Mouse (Mus musculus): Measurements from ENCODE around the gene Usp18. TPM values are rescaled to one million over a fixed set of nuclear protein-coding genes. Genes with fewer than 3 reads are reported as not detected.
A peak's percentile ranks its signal among the peaks of the same experiment; 100 is the strongest.

The Usp18 gene
- total RNA-seq, 1 experiment from 2014 or later, result 5.0 TPM

DNA sequence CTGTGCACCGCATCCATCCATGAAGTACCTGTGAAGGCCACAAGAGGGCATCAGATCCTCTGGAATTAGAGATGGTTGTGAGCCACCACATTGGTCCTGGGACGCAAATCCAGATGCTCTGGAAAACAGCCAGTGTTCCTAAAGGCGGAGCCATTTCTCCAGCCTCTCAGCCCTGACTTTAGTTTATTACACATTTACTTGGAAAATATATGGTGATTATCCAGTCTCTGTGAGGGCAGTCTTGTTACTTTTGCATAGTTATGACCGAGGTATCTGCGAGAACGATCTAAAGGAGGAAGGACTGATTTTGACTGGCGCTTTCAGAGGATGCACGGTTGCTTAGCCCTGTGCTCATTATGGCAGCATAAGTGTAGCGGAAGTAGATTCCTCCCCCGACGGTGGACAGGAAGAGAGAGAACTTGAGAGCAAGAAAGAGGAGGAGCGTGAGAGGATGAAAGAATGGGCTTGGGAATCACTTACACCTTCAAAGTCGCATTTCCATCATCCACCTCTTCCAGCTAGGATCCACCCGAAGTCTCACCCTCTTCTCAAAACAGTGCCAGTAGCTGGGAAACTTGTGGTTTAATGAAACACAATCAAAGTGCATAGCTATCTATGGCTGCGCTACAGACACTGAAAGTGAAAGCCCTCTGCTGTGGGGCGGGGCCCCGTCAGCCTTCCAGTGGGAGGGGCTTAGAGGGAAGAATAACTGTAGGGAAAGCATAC, 26.5 kb downstream of the Usp18 start:
- ATAC-seq (replicated peaks; ENCODE audit: insufficient number of reproducible peaks, low FRiP score, low TSS enrichment, poor library complexity, severe bottlenecking), result peak; percentile 86

- ATAC-seq (replicated peaks; ENCODE audit: insufficient number of reproducible peaks, low FRiP score, low TSS enrichment, poor library complexity, severe bottlenecking), result no peak
Measured at GRCm38 (mm10) chr6:121274356-121274755, 28.6 kb downstream of the Usp18 start.

- ATAC-seq (replicated peaks; ENCODE audit: insufficient number of reproducible peaks, low FRiP score, low TSS enrichment, poor library complexity, severe bottlenecking), result no peak
Measured at GRCm38 (mm10) chr6:121284132-121284531, 38.4 kb downstream of the Usp18 start.

- ATAC-seq (replicated peaks; ENCODE audit: insufficient number of reproducible peaks, low FRiP score, low TSS enrichment, poor library complexity, severe bottlenecking), result no peak
Measured at GRCm38 (mm10) chr6:121299317-121299716, 53.6 kb downstream of the Usp18 start.

DNA sequence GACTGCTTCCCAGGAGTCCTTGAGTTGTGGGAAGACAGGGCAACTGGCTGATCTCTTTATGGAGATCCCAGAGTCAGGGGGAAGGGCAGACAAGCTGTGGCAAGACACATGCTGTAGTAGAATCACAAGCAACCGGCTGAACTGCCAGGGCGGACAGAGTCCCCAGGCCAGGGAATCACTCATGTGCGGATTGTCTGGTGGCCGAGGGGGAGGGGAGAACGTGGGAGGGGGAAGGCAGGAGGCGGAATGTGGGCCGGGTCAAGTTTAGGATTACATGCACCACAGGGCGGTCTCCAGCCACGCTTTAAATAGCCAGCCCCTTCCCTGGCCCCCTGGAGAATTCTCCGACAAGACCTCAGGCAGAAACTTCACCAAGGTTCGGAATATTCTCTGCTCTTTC, 54.2 kb downstream of the Usp18 start, which contains the start of gene Slc6a13:
TSS of gene Slc6a13 (plus strand) at position 274 of the 400 bp plus-strand sequence.
- ATAC-seq (replicated peaks; ENCODE audit: insufficient number of reproducible peaks, low FRiP score, low TSS enrichment, poor library complexity, severe bottlenecking), result no peak

DNA sequence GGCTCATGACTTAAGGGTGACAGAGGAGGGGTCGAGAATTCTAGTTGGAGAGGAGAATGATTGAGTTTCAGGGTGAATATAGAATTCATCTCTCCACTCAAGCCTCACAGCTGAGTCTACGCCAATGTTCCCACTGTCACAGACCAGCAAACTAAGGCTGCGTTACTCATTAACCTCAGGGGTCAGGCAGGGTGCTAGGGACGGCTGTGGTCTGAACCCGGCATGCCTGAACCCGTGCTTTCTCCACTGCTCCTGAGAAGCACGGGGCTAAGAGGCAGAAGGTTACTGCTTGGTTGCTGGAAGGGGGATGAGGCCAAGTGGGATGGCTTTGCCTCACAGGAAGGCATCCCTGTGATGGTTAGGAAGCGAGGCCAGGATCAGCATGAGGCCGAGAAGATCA, 54.8 kb downstream of the Usp18 start:
- ATAC-seq (replicated peaks; ENCODE audit: insufficient number of reproducible peaks, low FRiP score, low TSS enrichment, poor library complexity, severe bottlenecking), result no peak

DNA sequence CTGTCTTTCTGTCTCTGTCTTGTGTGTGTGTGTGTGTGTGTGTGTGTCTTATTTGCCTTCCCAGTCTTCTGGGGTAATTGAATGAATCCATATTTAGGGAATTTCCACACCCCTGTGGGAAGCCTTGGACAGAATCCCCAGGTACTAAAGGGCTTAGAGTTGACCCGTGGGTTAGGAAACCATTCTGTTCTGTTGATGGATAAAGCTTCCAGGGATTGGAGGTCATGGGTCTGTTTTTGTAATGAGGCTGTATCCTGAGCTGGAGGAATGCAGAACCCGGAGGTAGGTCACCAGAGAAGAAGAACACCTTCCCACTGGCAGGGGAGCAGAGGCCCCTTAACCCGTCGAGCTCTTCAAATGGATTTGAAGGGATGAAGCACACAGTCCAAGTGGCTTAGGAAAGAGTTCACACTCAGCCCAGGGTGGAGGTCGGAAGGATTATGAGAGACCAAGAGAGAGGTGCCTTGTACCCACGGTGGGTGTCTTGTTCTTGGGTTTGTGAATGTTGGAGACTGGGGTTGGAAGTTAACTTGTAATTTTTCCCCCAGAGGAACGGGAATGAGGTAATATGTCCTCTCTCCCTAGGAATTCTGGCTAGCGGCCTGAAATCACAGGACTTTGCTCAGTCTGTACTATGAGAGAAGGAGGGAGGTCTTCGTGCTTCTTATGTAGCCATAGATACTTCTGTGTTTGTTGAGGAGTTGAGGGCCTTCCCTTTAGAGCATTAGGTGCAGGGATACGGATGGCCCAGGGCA, 57.9 kb downstream of the Usp18 start:
- ATAC-seq (replicated peaks; ENCODE audit: insufficient number of reproducible peaks, low FRiP score, low TSS enrichment, poor library complexity, severe bottlenecking), result no peak

GRCm38 (mm10) chr6:121304630-121305029, 58.9 kb downstream of the Usp18 start:
- no peak for ATAC-seq (replicated peaks; ENCODE audit: insufficient number of reproducible peaks, low FRiP score, low TSS enrichment, poor library complexity, severe bottlenecking)

- no peak for ATAC-seq (replicated peaks; ENCODE audit: insufficient number of reproducible peaks, low FRiP score, low TSS enrichment, poor library complexity, severe bottlenecking)
Measured at GRCm38 (mm10) chr6:121305571-121305970, 59.9 kb downstream of the Usp18 start.

GRCm38 (mm10) chr6:121310984-121311383, 65.3 kb downstream of the Usp18 start:
- no peak for ATAC-seq (replicated peaks; ENCODE audit: insufficient number of reproducible peaks, low FRiP score, low TSS enrichment, poor library complexity, severe bottlenecking)

- no peak for ATAC-seq (replicated peaks; ENCODE audit: insufficient number of reproducible peaks, low FRiP score, low TSS enrichment, poor library complexity, severe bottlenecking)
Measured at GRCm38 (mm10) chr6:121319099-121319498, 73.4 kb downstream of the Usp18 start.

Other genes with a start within 250 kb of the Usp18 start
- 1.3 to 2.9 TPM (median 2.6 TPM) in 3 replicates for gene Mical3, start 114.9 kb upstream of the Usp18 start, total RNA-seq (2017)
- 4.0 to 9.1 TPM (median 4.9 TPM) in 3 replicates for gene Pex26, start 62.2 kb upstream of the Usp18 start, total RNA-seq (2017)
- gene Tuba8, start 35.2 kb upstream of the Usp18 start, total RNA-seq (2017), result 1.1 to 3.4 TPM (median 2.6 TPM) in 3 replicates
- 0.53 to 3.7 TPM (median 0.87 TPM) in 3 replicates for gene Slc6a13, start 54.3 kb downstream of the Usp18 start, total RNA-seq (2017)
- gene Slc6a12, start 97.2 kb downstream of the Usp18 start, total RNA-seq (2017), result 7.1 to 8.9 TPM (median 7.4 TPM) in 3 replicates
- not detected in 3 replicates for gene Iqsec3, start 227.8 kb downstream of the Usp18 start, total RNA-seq (2017)

All from monocyte, adult 5-6 weeks (primary cell).